Mouse (Mus musculus): ENCODE data around the gene Cilp. TPM values are rescaled to one million over a fixed set of nuclear protein-coding genes. Genes with fewer than 3 reads are reported as not detected.
A peak's percentile ranks its signal among the peaks of the same experiment; 100 is the strongest.

Cilp gene
- polyA plus RNA-seq, 1 experiment from 2014 or later = 0.54 TPM

GRCm38 (mm10) chr9:65234734-65235133 is 30.2 kb upstream of the Cilp start:
- H3K4me2 ChIP-seq = no peak overlapping the region
- H3K9ac ChIP-seq (replicated peaks) = no peak overlapping the region
- no peak overlapping the region for H3K4me3 ChIP-seq (replicated peaks)
- peaks cover 18% of the 10 kb centered on the region for H3K4me1 ChIP-seq (replicated peaks)
- peaks cover 18% of the 10 kb centered on the region; the same call in 1 of the 2 replicates for H3K36me3 ChIP-seq
- no peak for ATAC-seq (ENCODE audit: insufficient number of reproducible peaks, insufficient read depth, low FRiP score, low TSS enrichment, low read depth)
- WGBS = 80% methylated on average over 3 of the region's 3 CpGs
- H3K27ac ChIP-seq = no peak overlapping the region
- no peaks in the 10 kb centered on the region for H3K9me3 ChIP-seq
- no peaks in the 10 kb centered on the region for H3K27me3 ChIP-seq

- H3K9ac ChIP-seq (replicated peaks) = no peak overlapping the region
- H3K4me2 ChIP-seq = no peak overlapping the region
- H3K4me1 ChIP-seq (replicated peaks) = peaks cover 18% of the 10 kb centered on the region
- 0 out of 2 replicates have a peak, but pooled peaks cover 13% of the 10 kb centered on the region for H3K36me3 ChIP-seq
- no peak overlapping the region for H3K4me3 ChIP-seq (replicated peaks)
- H3K27ac ChIP-seq = no peak overlapping the region
- 30% methylated on average over 1 of the region's 1 CpGs for WGBS
- H3K9me3 ChIP-seq = no peaks in the 10 kb centered on the region
- H3K27me3 ChIP-seq = no peaks in the 10 kb centered on the region
- ATAC-seq (ENCODE audit: insufficient number of reproducible peaks, insufficient read depth, low FRiP score, low TSS enrichment, low read depth) = no peak
Observed at GRCm38 (mm10) chr9:65235601-65236000, 29.4 kb upstream of the Cilp start.

- H3K27ac ChIP-seq = peak overlapping the region; percentile 53; the same call in 1 of the 2 replicates
- H3K36me3 ChIP-seq = 0 out of 2 replicates have a peak, but pooled peaks cover 13% of the 10 kb centered on the region
- H3K4me2 ChIP-seq = no peak overlapping the region
- H3K4me3 ChIP-seq (replicated peaks) = no peak overlapping the region
- WGBS = 83% methylated on average over 11 of the region's 11 CpGs
- peaks cover 12% of the 10 kb centered on the region for H3K4me1 ChIP-seq (replicated peaks)
- no peak overlapping the region; the same call in 1 of the 2 replicates for H3K9ac ChIP-seq (replicated peaks)
- no peak for ATAC-seq (ENCODE audit: insufficient number of reproducible peaks, insufficient read depth, low FRiP score, low TSS enrichment, low read depth)
- H3K9me3 ChIP-seq = no peaks in the 10 kb centered on the region
- H3K27me3 ChIP-seq = no peaks in the 10 kb centered on the region; the same call in 1 of the 2 replicates
Observed at GRCm38 (mm10) chr9:65237616-65238015, 27.4 kb upstream of the Cilp start.

GRCm38 (mm10) chr9:65238191-65238760 is 26.7 kb upstream of the Cilp start:
- H3K9me3 ChIP-seq = no peaks in the 10 kb centered on the region
- 29% methylated on average over 13 of the region's 13 CpGs for WGBS
- no peak overlapping the region for H3K4me2 ChIP-seq
- no peak for ATAC-seq (ENCODE audit: insufficient number of reproducible peaks, insufficient read depth, low FRiP score, low TSS enrichment, low read depth)
- H3K36me3 ChIP-seq = 0 out of 2 replicates have a peak, but pooled peaks cover 8% of the 10 kb centered on the region
- no peak overlapping the region for H3K9ac ChIP-seq (replicated peaks)
- H3K27ac ChIP-seq = peak overlapping the region; percentile 53; the same call in 1 of the 2 replicates
- peaks cover 12% of the 10 kb centered on the region for H3K4me1 ChIP-seq (replicated peaks)
- H3K4me3 ChIP-seq (replicated peaks) = no peak overlapping the region
- H3K27me3 ChIP-seq = no peaks in the 10 kb centered on the region; the same call in 1 of the 2 replicates

GRCm38 (mm10) chr9:65239176-65239575 is 25.8 kb upstream of the Cilp start:
- Histone ChIP-seq H3K27me3 (no peaks in the 10 kb centered on the region; the same call in 1 of the 2 replicates), H3K4me2 (no peak overlapping the region), H3K4me1 (replicated peaks) (peaks cover 17% of the 10 kb centered on the region), H3K36me3 (0 out of 2 replicates have a peak, but pooled peaks cover 4% of the 10 kb centered on the region), H3K9ac (replicated peaks) (no peak overlapping the region), H3K4me3 (replicated peaks) (no peak overlapping the region), H3K27ac (no peak overlapping the region), H3K9me3 (no peaks in the 10 kb centered on the region)
- no peak for ATAC-seq (ENCODE audit: insufficient number of reproducible peaks, insufficient read depth, low FRiP score, low TSS enrichment, low read depth)
- WGBS = 96% methylated on average over 4 of the region's 4 CpGs

GRCm38 (mm10) chr9:65239731-65240130 is 25.2 kb upstream of the Cilp start:
- Histone ChIP-seq H3K9ac (replicated peaks) (no peak overlapping the region), H3K4me2 (no peak overlapping the region), H3K36me3 (0 out of 2 replicates have a peak, but pooled peaks cover 4% of the 10 kb centered on the region), H3K27me3 (no peaks in the 10 kb centered on the region; the same call in 1 of the 2 replicates), H3K27ac (no peak overlapping the region), H3K9me3 (no peaks in the 10 kb centered on the region), H3K4me1 (replicated peaks) (peaks cover 20% of the 10 kb centered on the region), H3K4me3 (replicated peaks) (no peak overlapping the region)
- WGBS = 92% methylated on average over 5 of the region's 5 CpGs
- ATAC-seq (ENCODE audit: insufficient number of reproducible peaks, insufficient read depth, low FRiP score, low TSS enrichment, low read depth) = no peak

GRCm38 (mm10) chr9:65240587-65240986 is 24.4 kb upstream of the Cilp start:
- H3K4me2 ChIP-seq = no peak overlapping the region
- no peak overlapping the region for H3K9ac ChIP-seq (replicated peaks)
- no peaks in the 10 kb centered on the region; the same call in 1 of the 2 replicates for H3K27me3 ChIP-seq
- no peak for ATAC-seq (ENCODE audit: insufficient number of reproducible peaks, insufficient read depth, low FRiP score, low TSS enrichment, low read depth)
- no peak overlapping the region for H3K27ac ChIP-seq
- no peak overlapping the region for H3K4me3 ChIP-seq (replicated peaks)
- WGBS = 91% methylated on average over 3 of the region's 3 CpGs
- H3K4me1 ChIP-seq (replicated peaks) = peaks cover 20% of the 10 kb centered on the region
- 0 out of 2 replicates have a peak, but pooled peaks cover 4% of the 10 kb centered on the region for H3K36me3 ChIP-seq
- no peaks in the 10 kb centered on the region for H3K9me3 ChIP-seq

GRCm38 (mm10) chr9:65241973-65242372 is 23.0 kb upstream of the Cilp start:
- Histone ChIP-seq H3K36me3 (0 out of 2 replicates have a peak, but pooled peaks cover 2% of the 10 kb centered on the region), H3K4me1 (replicated peaks) (peaks cover 20% of the 10 kb centered on the region), H3K27ac (no peak overlapping the region), H3K4me2 (no peak overlapping the region), H3K9me3 (no peaks in the 10 kb centered on the region), H3K4me3 (replicated peaks) (no peak overlapping the region), H3K27me3 (no peaks in the 10 kb centered on the region; the same call in 1 of the 2 replicates), H3K9ac (replicated peaks) (no peak overlapping the region)
- no peak for ATAC-seq (ENCODE audit: insufficient number of reproducible peaks, insufficient read depth, low FRiP score, low TSS enrichment, low read depth)
- 64% methylated on average over 5 of the region's 5 CpGs for WGBS

GRCm38 (mm10) chr9:65243249-65243648 is 21.7 kb upstream of the Cilp start:
- Histone ChIP-seq H3K27me3 (no peaks in the 10 kb centered on the region; the same call in 1 of the 2 replicates), H3K27ac (no peak overlapping the region)
- no peak for ATAC-seq (ENCODE audit: insufficient number of reproducible peaks, insufficient read depth, low FRiP score, low TSS enrichment, low read depth)

GRCm38 (mm10) chr9:65244036-65244806 is 20.8 kb upstream of the Cilp start:
- H3K9me3 ChIP-seq = no peaks in the 10 kb centered on the region
- no peak overlapping the region for H3K4me3 ChIP-seq (replicated peaks)
- no peak overlapping the region for H3K4me2 ChIP-seq
- H3K9ac ChIP-seq (replicated peaks) = no peak overlapping the region
- no peak overlapping the region for H3K27ac ChIP-seq
- no peaks in the 10 kb centered on the region; the same call in 1 of the 2 replicates for H3K27me3 ChIP-seq
- H3K4me1 ChIP-seq (replicated peaks) = peaks cover 14% of the 10 kb centered on the region; the same call in 1 of the 2 replicates
- no peak for ATAC-seq (ENCODE audit: insufficient number of reproducible peaks, insufficient read depth, low FRiP score, low TSS enrichment, low read depth)
- 36% methylated on average over 9 of the region's 9 CpGs for WGBS
- H3K36me3 ChIP-seq = no peaks in the 10 kb centered on the region

More at GRCm38 (mm10) chr9:65243249-65243648, 21.7 kb upstream of the Cilp start:
- WGBS = 44% methylated on average over 4 of the region's 4 CpGs
- Histone ChIP-seq H3K36me3 (no peaks in the 10 kb centered on the region), H3K4me1 (replicated peaks) (peaks cover 19% of the 10 kb centered on the region), H3K4me3 (replicated peaks) (no peak overlapping the region), H3K9me3 (no peaks in the 10 kb centered on the region), H3K9ac (replicated peaks) (0 out of 2 replicates have a peak overlapping the region, but pooled peaks have one; percentile 28), H3K4me2 (no peak overlapping the region)

Data from limb, embryonic 12.5 days (tissue).